Mouse (Mus musculus): Measurements from ENCODE around the gene Rcan3.

- TF ChIP-seq GATA1 (IDR thresholded peaks at IDR 0.05; ENCODE audit: borderline replicate concordance, low read length) = no peak
- no peak for TF ChIP-seq FLI1 (IDR thresholded peaks at IDR 0.05; ENCODE audit: low read length)
Measured at GRCm38 (mm10) chr4:135426587-135426986, 7.1 kb downstream of the Rcan3 start.

All from megakaryocyte, embryonic 14.5 days (primary cell).